Mouse (Mus musculus) CH12.LX (cell line): Measurements from ENCODE around the gene Gm15013.

Experiments used
- EP300 ChIP-seq: IDR thresholded peaks from 2 replicates; pipeline ENCODE4 v1.6.1; 2011; ENCODE audit warnings: low read length, improper control_type of control experiment
- POLR2AphosphoS2 ChIP-seq: IDR thresholded peaks from 2 replicates; pipeline ENCODE4 v1.6.1; 2011; ENCODE audit warnings: low read depth, low read length, improper control_type of control experiment

DNA sequence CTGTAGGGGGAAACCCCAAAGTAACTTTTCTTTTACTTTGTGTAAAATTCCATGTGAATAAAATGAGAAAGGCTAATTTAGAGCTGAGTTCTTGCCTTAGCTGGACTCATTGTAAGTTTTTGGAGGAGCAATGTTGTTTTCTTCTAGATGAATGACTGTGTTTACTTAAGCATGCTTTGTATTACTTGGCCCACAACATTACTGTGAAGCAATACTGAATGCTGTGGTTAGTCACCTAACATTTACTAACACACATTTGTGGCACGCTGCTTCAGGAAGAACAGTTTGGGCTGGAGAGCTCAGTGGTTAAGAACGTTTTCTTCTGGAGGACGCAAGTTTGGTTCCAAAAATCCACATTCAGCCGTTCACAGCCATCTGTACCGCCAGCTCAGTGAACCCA is 22.8 kb upstream of the Gm15013 start:
- no peak for TF ChIP-seq POLR2AphosphoS2
- no peak for TF ChIP-seq EP300
